Mouse (Mus musculus) embryonic facial prominence, embryonic 15.5 days (tissue): ENCODE measurements around the gene Tbcb. TPM values are rescaled to one million over a fixed set of nuclear protein-coding genes. Genes with fewer than 3 reads are reported as not detected.

ENCODE experiments used
- ATAC-seq: fragments of 200-750 bp; cut with Nextera tagmentation; 2 replicates; pipeline ENCODE4 v1.8.0; 2017; ENCODE audit warnings: low read depth, moderate TSS enrichment; ENCODE audit not compliant: insufficient number of reproducible peaks, low FRiP score, low TSS enrichment
- H3K27ac ChIP-seq: fragments of 300-500 bp; sonication (generic); replicated peaks from 2 replicates; pipeline ENCODE4 v1.5.1; 2015; ENCODE audit warnings: mild to moderate bottlenecking, inconsistent platforms
- H3K27me3 ChIP-seq: fragments of 300-500 bp; sonication (generic); 2 replicates; pipeline ENCODE4 v1.6.1; 2015; ENCODE audit warnings: inconsistent platforms
- H3K36me3 ChIP-seq: fragments of 300-500 bp; sonication (generic); 2 replicates; pipeline ENCODE4 v1.6.1; 2015; ENCODE audit warnings: mild to moderate bottlenecking, inconsistent platforms
- H3K4me1 ChIP-seq: fragments of 300-500 bp; sonication (generic); 2 replicates; pipeline ENCODE4 v1.6.1; 2015; ENCODE audit warnings: inconsistent platforms
- H3K4me2 ChIP-seq: fragments of 300-500 bp; sonication (generic); replicated peaks from 2 replicates; pipeline ENCODE4 v1.6.1; 2015; ENCODE audit warnings: mild to moderate bottlenecking, inconsistent platforms
- H3K4me3 ChIP-seq: fragments of 300-500 bp; sonication (generic); replicated peaks from 2 replicates; pipeline ENCODE4 v1.5.1; 2015; ENCODE audit warnings: mild to moderate bottlenecking, inconsistent platforms
- H3K9ac ChIP-seq: fragments of 300-500 bp; sonication (generic); 2 replicates; pipeline ENCODE4 v1.6.1; 2015; ENCODE audit warnings: inconsistent platforms
- H3K9me3 ChIP-seq: fragments of 300-500 bp; sonication (generic); replicated peaks from 2 replicates; pipeline ENCODE4 v1.6.1; 2016; ENCODE audit warnings: inconsistent platforms
- WGBS: fragments of 180-500 bp; shearing (Covaris S2); methylation state at CpG from one replicate; pipeline ENCODE4 v1.1.7; 2015; 5-methylcytosine and 5-hydroxymethylcytosine counted together
- polyA plus RNA-seq: library from polyadenylated mRNA; unstranded; fragments of >200 nt; fragmentation: Nextera tagmentation; extraction: Ambion mirVana; gene quantifications from 2 replicates; pipeline ENCODE4 v1.2.1, GENCODE M21; 2015

The Tbcb gene
- polyA plus RNA-seq: 172 and 177 TPM in 2 replicates

DNA sequence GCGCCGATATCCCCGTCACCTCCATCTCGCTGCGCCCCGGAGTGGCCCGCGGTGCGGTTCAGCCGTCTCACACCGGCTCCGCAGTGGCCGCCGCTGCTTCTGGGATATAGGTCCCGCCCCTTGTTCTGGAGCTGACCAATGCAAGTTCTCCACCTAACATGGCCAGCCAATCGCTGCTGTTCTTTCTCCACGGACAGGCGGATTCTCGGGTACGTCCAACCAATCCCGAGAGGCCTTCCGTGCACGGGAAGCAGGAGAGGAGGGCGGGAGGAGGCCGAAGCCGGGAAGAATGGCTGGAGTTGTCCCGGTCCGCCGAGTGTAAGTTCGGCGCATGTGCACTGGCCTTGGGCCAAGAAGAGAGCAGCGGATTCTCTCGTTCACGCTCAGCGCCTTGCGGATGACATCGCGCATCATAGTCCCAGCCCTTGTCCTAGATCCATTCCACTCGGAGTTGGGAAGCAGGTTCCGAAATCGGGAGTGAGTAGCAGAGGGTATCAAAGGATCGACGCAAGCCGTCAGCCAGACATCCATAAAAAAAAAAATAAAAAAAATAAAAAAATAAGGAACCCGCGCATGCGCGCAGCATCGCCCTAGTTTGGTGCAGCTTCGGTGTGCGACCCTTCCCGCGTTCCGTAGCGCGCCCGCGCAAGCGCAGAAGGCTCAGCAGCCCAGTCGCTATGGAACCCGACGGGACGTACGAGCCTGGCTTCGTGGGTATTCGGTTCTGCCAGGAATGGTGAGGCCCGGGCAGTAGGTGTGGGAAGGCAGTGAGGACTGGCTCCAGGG, at the start of gene Tbcb, which contains the start of gene Polr2i:
Gene Tbcb (minus strand): TSS at position 604 of the 786 bp plus-strand sequence.
Gene Polr2i (plus strand): TSS at position 280 of the 786 bp plus-strand sequence.
- H3K36me3 ChIP-seq: peaks cover 36% of the 10 kb centered on the region
- peak within 1 kb of the TSS; percentile 82 for H3K4me3 ChIP-seq
- H3K4me1 ChIP-seq: peaks cover 23% of the 10 kb centered on the region
- peak within 1 kb of the TSS; percentile 70 for H3K9ac ChIP-seq
- peak within 1 kb of the TSS; percentile 98 for H3K27ac ChIP-seq
- H3K9me3 ChIP-seq: no peaks in the 10 kb centered on the region
- H3K27me3 ChIP-seq: no peaks in the 10 kb centered on the region
- ATAC-seq: peak; percentile 93
- WGBS: under 1% methylated on average over 67 of the region's 67 CpGs
- peak within 1 kb of the TSS; percentile 79 for H3K4me2 ChIP-seq

DNA sequence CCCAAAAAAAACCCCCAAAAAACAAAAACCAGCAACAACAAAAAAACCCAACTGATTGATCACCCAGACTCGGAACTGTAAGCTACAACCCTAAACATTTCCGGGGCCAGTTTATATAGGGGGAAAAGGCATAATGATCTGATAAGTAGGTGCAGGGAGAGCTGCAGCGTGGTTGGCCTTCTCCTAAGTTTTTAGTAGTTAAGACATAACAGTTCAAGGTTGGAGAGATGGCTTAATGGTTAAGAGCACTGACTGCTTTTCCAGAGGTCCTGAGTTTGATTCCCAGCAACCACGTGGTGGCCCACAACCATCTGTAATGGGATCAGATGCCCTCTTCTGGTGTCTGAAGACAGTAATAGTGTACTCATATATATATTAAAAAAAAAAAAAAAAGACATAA, 49.5 kb upstream of the Tbcb start:
- Histone ChIP-seq H3K9ac (no peak overlapping the region), H3K4me2 (no peak overlapping the region), H3K27me3 (no peaks in the 10 kb centered on the region), H3K9me3 (no peaks in the 10 kb centered on the region), H3K27ac (peak overlapping the region; percentile 99; the same call in 1 of the 2 replicates), H3K36me3 (no peaks in the 10 kb centered on the region), H3K4me3 (0 out of 2 replicates have a peak overlapping the region, but pooled peaks have one; percentile 70), H3K4me1 (peaks cover 19% of the 10 kb centered on the region)
- no peak for ATAC-seq
- 75% methylated on average over 4 of the region's 4 CpGs for WGBS

DNA sequence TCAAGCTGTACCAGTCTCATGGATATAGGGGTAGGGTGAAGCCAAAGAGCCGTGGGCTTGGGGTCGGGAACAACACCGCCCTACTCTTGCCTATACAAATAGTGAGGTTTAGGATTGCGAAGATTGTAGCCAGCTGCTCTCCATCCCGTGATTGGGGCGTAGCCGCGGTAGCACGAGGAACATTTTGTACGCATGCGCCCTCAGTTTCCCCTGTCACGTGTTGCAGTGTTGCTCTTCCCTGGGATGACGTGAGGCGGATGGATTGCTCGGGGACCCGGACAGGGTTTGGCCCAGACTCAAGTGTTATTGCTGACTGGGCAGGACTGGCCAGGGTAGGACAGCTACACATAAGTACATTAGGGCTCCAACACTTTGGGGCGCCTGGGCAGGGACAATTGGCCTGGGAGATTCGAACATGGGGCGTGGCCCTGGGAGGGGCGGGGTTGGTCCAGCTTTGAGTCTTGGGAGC, 48.6 kb upstream of the Tbcb start:
- Histone ChIP-seq H3K4me3 (peak overlapping the region; percentile 70), H3K4me1 (peaks cover 19% of the 10 kb centered on the region), H3K27me3 (no peaks in the 10 kb centered on the region), H3K9ac (peak overlapping the region; percentile 43), H3K4me2 (peak overlapping the region; percentile 89), H3K36me3 (no peaks in the 10 kb centered on the region), H3K9me3 (no peaks in the 10 kb centered on the region), H3K27ac (peak overlapping the region; percentile 99)
- peak; percentile 82 for ATAC-seq
- under 1% methylated on average over 20 of the region's 20 CpGs for WGBS

DNA sequence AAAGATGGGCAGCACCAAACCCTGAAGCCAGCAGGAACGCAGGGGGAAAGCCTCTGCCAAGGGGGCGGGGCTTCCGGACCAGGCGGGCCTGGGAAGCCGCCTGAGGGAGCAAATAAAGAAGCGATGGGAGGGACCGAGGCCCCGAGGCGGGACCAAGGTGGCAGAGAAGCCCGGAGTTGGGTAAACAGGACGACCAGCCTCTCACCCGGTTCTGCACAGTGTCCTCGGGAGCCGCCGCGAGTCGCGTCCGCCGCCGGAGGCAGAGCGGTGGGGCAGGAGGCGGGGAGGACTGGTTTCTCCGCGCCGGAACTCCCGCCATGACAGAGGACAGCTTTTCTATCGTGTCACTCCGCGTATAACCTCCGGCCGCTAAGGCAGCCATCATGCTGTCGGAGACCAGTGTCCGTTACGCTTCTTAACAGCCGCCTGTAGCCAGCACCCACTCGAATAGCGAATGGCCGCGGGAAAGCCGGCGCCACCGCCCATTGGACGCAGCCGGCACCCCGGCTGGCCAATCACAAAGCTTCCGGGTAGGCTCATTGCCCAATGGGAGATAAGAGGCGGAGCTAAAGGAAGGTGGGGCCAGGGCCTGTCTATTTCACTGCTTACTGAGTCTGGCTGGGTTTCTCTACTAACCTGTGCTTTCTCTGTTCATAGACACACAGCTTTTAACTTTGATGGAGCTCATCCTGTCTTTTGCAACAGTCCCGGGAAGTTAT, 48.0 kb upstream of the Tbcb start, which contains the start of the genes Thap8 and Wdr62:
Gene Thap8 (plus strand): TSS at position 144 of the 719 bp plus-strand sequence.
Gene Wdr62 (minus strand): TSS at position 469 of the 719 bp plus-strand sequence.
- H3K4me1 ChIP-seq: peaks cover 19% of the 10 kb centered on the region
- peak within 1 kb of the TSS; percentile 70 for H3K4me3 ChIP-seq
- peak within 1 kb of the TSS; percentile 89 for H3K4me2 ChIP-seq
- no peaks in the 10 kb centered on the region for H3K27me3 ChIP-seq
- H3K36me3 ChIP-seq: no peaks in the 10 kb centered on the region
- WGBS: under 1% methylated on average over 49 of the region's 49 CpGs
- peak within 1 kb of the TSS; percentile 43 for H3K9ac ChIP-seq
- H3K27ac ChIP-seq: peak within 1 kb of the TSS; percentile 99
- no peaks in the 10 kb centered on the region for H3K9me3 ChIP-seq
- peak; percentile 96 for ATAC-seq

DNA sequence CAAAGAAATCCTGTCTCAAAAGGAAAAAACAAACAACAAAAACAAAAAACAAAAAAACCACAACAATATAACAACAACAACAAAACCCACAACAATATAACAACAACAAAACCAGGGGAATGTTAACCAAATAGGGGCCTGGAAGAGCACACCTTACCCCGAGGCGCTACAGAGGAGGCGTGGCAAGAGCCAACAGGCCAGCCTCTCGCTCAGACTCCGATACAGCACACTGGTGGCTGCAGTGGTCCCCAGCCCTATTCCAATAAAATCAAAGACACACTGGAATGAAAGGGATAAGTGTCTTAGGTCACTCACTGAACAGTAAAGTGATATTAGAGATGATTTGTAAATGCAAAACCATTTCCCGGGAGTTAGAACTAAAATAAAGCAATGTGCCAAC, 47.5 kb upstream of the Tbcb start:
- Histone ChIP-seq H3K27ac (peak overlapping the region; percentile 99; the same call in 1 of the 2 replicates), H3K4me1 (peaks cover 19% of the 10 kb centered on the region), H3K4me2 (peak overlapping the region; percentile 89), H3K9me3 (no peaks in the 10 kb centered on the region), H3K4me3 (peak overlapping the region; percentile 70), H3K27me3 (no peaks in the 10 kb centered on the region), H3K36me3 (no peaks in the 10 kb centered on the region), H3K9ac (0 out of 2 replicates have a peak overlapping the region, but pooled peaks have one; percentile 7)
- WGBS: 0% methylated on average over 6 of the region's 6 CpGs
- no peak for ATAC-seq

DNA sequence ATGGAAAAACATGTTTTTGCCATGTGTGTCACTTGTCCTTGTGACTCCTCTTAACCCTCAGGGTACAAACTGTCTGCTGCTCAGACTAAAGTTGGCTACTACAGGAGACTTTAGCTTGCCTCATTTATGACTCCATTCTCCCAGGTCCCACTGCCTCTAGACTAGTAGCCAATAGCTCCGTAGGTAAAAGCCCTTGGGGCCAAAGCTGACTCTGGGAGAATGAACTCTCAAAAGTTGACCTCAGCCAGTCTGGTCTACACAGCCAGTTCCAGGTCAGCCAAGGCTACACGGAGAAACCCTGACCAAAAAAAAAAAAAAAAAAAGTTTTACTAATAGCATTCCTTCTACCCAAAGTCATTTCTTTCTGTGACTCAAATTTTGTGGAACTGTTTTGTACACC, 46.8 kb upstream of the Tbcb start:
- ATAC-seq: no peak
- H3K4me2 ChIP-seq: no peak overlapping the region
- WGBS: 44% methylated on average over 2 of the region's 2 CpGs
- H3K4me1 ChIP-seq: peaks cover 19% of the 10 kb centered on the region
- no peaks in the 10 kb centered on the region for H3K27me3 ChIP-seq
- no peaks in the 10 kb centered on the region for H3K36me3 ChIP-seq
- no peak overlapping the region for H3K9ac ChIP-seq
- no peaks in the 10 kb centered on the region for H3K9me3 ChIP-seq
- no peak overlapping the region for H3K4me3 ChIP-seq
- H3K27ac ChIP-seq: no peak overlapping the region

DNA sequence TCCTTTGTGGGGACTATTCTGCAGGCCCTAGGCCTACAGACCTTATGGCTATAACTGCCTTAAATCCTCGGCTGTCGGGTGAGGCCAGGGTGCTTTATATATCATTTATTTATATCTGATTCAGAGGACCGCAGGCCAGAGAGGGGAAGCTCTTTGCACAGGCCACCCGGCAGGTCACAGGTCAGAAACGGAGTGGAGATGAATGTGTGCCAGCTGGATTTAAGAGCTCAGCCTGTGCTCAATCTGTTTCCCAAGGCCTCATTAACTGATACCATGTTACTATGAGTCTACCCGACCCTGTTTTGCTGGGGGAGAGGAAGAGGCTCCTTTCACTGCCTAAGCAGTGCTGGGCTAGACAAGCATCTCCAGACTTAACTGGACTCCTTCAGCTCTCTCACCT, 42.3 kb upstream of the Tbcb start:
- no peaks in the 10 kb centered on the region for H3K9me3 ChIP-seq
- no peaks in the 10 kb centered on the region for H3K36me3 ChIP-seq
- H3K27me3 ChIP-seq: no peaks in the 10 kb centered on the region
- H3K4me2 ChIP-seq: no peak overlapping the region
- no peak overlapping the region for H3K27ac ChIP-seq
- ATAC-seq: no peak
- no peak overlapping the region for H3K9ac ChIP-seq
- no peak overlapping the region for H3K4me3 ChIP-seq
- peaks cover 6% of the 10 kb centered on the region; the same call in 1 of the 2 replicates for H3K4me1 ChIP-seq
- 82% methylated on average over 6 of the region's 6 CpGs for WGBS

DNA sequence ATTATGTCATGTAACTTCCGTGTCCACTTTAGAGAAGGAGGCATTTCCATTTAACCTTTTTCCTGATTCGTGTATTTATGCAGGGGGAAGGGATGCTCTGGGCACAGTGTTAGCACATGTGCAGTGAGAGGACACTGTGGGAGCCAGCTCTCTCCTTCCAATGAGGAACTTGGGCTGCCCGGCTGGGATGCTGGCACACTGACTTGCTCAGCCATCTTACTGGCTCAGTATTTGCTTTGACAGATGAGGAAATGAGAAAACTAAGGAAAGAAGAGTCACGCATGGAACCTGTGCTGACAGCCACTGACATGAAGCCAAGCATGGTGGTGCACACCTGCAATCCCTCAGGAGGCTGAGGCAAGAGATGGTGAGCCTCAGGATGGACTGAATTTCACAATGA, 37.6 kb upstream of the Tbcb start:
- H3K36me3 ChIP-seq: no peaks in the 10 kb centered on the region
- no peak overlapping the region for H3K4me3 ChIP-seq
- WGBS: 81% methylated on average over 4 of the region's 4 CpGs
- no peaks in the 10 kb centered on the region for H3K9me3 ChIP-seq
- H3K27me3 ChIP-seq: no peaks in the 10 kb centered on the region
- H3K27ac ChIP-seq: no peak overlapping the region
- no peak overlapping the region for H3K9ac ChIP-seq
- ATAC-seq: no peak
- no peak overlapping the region for H3K4me2 ChIP-seq
- H3K4me1 ChIP-seq: no peaks in the 10 kb centered on the region

DNA sequence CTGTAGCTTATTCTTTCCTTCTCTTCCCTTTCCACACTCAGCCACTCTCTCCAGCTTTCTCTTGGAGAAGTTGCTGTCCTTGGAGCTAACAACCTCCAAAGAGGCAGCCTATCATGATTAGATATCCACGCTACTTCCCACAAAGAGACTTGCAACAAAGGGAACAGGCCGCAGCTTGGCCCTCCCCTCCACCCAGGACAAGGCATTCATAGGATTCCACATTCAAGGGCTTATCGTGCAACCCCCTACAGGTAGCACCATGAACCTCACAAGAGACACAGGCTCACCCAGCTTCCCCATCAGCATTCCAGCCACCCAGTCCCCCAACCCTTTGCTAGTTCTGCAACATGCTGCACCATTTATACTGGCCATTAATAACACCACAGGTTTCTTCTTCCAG, 34.7 kb upstream of the Tbcb start:
- no peak overlapping the region for H3K4me3 ChIP-seq
- no peaks in the 10 kb centered on the region for H3K9me3 ChIP-seq
- ATAC-seq: no peak
- 85% methylated on average over 3 of the region's 3 CpGs for WGBS
- H3K9ac ChIP-seq: no peak overlapping the region
- no peak overlapping the region for H3K27ac ChIP-seq
- no peak overlapping the region for H3K4me2 ChIP-seq
- no peaks in the 10 kb centered on the region for H3K27me3 ChIP-seq
- no peaks in the 10 kb centered on the region for H3K36me3 ChIP-seq
- no peaks in the 10 kb centered on the region for H3K4me1 ChIP-seq

DNA sequence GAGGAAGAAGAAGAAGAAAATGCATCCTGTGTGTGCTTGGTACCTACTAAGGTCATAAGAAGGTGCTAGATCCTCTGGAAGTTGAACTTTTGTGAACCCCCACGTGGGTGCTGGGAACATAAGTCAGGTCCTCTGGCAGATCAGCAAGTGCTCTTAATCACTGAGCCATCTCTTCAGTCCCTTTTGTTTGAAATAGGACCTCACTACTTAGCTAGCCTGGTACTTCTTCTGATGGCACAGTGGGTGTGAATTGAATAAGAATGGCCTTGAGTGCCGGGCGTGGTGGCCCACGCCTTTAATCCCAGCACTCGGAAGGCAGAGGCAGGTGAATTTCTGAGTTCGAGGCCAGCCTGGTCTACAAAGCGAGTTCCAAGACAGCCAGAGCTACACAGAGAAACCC, 33.9 kb upstream of the Tbcb start:
- Histone ChIP-seq H3K4me1 (no peaks in the 10 kb centered on the region), H3K9me3 (no peaks in the 10 kb centered on the region), H3K36me3 (peaks cover 4% of the 10 kb centered on the region; the same call in 1 of the 2 replicates), H3K27me3 (no peaks in the 10 kb centered on the region), H3K9ac (no peak overlapping the region), H3K27ac (no peak overlapping the region), H3K4me2 (no peak overlapping the region), H3K4me3 (no peak overlapping the region)
- WGBS: 91% methylated on average over 7 of the region's 7 CpGs
- no peak for ATAC-seq

DNA sequence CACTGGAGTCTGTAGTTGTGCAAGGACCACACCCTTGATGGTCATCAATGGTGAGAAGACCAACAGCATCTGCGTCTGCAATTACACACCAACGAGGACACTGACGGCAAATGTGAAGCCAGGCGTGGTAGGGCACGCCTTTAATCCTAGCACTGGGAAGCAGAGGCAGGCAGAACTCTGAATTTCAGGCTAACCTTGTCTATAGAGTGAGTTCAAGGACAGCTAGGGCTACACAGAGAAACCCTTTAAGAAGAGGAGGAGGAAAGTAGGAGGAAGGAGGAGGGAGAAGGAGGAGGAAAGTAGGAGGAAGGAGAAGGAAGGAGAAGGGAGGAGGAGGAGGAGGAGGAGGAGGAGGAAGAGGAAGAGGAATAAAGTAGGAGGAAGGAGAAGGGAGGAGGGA, 33.5 kb upstream of the Tbcb start:
- H3K27ac ChIP-seq: no peak overlapping the region
- H3K4me2 ChIP-seq: no peak overlapping the region
- no peaks in the 10 kb centered on the region for H3K27me3 ChIP-seq
- peaks cover 4% of the 10 kb centered on the region; the same call in 1 of the 2 replicates for H3K36me3 ChIP-seq
- no peaks in the 10 kb centered on the region for H3K4me1 ChIP-seq
- H3K4me3 ChIP-seq: no peak overlapping the region
- no peaks in the 10 kb centered on the region for H3K9me3 ChIP-seq
- WGBS: 91% methylated on average over 5 of the region's 5 CpGs
- no peak overlapping the region for H3K9ac ChIP-seq
- ATAC-seq: no peak
